Mouse (Mus musculus): ENCODE results near the gene Pdlim4.
"Not testable (repeated sequence)": the region's sequence is repeated elsewhere in the genome, so short reads cannot be mapped to it uniquely, and the experiment has no call there.

The Pdlim4 gene

DNA sequence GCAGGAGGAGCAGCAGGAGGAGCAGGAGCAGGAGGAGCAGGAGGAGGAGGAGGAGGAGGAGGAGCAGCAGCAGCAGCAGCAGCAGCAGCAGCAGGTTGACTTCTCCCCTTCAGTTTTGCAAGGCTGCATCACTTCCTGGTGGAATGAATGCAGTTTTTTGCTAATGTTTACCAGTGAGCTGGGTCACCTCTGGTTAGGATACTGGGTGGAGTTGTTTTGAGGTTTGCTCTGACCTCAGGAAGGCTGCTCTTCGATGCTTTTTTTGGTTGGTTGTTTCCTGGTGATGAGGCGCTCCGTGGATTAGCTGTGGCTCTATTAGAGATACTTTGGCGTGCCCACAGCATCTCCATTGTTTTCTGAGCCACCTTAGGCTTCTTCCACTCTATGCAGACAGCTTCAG lies 51.2 kb downstream of the Pdlim4 start:
- DNase-seq (ENCODE audit: low spot score) = no peak

- no peak for DNase-seq (ENCODE audit: low spot score)
These were observed 52.8 kb downstream of the Pdlim4 start for GRCm38 (mm10) chr11:54016051-54016450.

DNA sequence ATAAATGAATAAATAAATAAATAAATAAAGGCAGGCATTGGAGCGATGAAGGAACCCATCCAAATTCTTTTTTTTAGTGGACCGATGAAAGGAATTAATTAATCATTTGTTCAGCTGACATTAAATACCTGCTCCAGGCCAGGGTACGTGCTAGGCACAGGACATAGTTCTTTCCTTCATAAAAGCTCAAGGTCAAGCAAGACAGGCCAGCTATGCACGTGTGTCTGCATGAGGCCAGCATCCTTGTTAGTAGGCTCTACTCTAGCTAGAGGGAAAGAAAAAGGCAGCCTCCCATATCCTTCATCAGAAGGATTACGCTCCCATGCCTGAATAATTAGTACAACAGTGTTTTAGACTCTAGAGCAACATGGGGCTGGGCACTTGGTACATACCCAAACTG lies 55.9 kb downstream of the Pdlim4 start:
- no peak for DNase-seq (ENCODE audit: low spot score)

- DNase-seq (ENCODE audit: low spot score) = no peak
These were observed 57.6 kb downstream of the Pdlim4 start for GRCm38 (mm10) chr11:54011255-54011654.

- DNase-seq (ENCODE audit: low spot score) = no peak
These were observed 60.3 kb downstream of the Pdlim4 start for GRCm38 (mm10) chr11:54008416-54008920.

DNA sequence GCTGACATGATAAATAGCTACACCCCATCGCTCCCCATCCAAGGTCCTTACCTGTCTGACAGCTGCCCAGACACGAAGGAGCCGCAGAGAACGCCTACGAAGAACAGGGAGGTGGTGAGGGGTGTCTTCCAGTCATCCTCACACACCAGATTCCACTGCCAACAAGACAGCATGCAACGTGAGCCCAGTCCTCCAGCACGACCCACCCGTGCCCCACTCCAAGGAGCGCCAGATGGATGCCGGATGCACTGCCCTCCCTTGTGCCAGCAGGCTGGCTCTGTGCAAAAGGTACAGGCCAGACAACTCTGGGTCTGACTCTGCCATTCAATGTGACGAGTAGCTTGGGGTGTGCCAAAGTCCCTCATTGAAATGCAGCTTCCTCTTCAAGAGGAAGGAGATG lies 61.1 kb downstream of the Pdlim4 start:
- no peak for DNase-seq (ENCODE audit: low spot score)

DNA sequence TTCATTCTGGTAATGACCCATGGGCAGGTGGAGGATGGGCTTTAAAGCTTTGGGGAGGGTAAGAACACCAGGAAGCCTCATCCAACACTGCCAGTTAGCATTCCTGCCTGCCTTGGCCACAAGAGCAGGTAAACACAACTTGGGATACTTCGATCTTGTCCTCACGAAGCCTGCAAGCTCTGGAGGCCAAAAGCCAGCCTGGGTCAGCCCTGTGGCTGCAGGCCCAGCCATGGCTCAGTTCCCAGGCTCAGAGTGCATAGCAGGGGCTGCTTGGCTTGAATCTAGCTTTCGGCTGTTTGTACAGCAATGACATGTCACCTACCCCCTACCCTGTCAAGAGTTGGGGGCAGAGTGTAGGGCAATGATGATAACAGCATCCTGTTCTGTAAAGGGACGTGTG lies 61.9 kb downstream of the Pdlim4 start:
- no peak for DNase-seq (ENCODE audit: low spot score)

DNA sequence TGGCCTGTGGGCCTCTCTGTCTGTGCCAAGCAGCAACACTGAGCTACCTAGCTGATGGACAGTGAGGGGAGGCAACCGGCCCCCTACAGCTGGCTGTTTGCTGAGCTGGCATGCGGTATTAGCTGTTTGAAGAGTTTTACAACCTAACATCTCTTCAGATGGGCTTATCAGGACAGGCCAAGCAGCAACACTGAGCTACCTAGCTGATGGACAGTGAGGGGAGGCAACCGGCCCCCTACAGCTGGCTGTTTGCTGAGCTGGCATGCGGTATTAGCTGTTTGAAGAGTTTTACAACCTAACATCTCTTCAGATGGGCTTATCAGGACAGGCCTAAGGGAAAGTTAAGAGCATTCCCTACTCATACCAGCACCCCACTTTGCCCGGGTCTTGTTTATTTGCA lies 62.5 kb downstream of the Pdlim4 start:
- not testable (repeated sequence) for DNase-seq (ENCODE audit: low spot score)

All from MN1 (cell line).